Mouse (Mus musculus): ENCODE measurements around the gene Clic5. TPM values are rescaled to one million over a fixed set of nuclear protein-coding genes. Genes with fewer than 3 reads are reported as not detected.

Gene Clic5
- polyA plus RNA-seq, 1 experiment from 2014 or later, result 0.22 TPM

DNA sequence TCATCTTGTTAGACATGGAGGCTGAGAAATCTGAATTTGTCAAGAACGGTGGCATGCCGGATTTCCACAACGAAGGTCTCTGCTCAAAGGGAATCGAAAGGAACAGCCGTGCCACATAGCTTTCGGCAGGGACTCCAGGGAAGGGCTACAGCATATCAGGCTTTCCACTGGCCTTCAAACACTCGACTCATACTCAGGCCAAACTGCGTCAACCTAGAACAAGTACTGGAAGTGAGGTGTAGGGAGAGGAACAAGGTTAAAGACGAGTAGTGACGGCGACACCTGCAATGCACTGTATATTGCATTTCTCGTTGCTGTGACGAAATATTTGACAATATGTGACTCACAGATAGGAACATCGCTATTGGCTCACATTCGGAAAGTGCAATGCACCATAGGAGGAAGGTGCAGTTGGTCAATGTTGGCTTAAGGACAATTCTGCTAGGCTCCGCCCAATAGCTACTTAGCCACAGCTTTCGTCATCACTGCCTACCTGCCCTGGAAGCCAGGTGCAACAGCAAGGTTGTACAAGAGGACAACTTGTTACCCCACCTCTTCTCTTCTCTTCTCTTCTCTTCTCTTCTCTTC is 112.9 kb downstream of the Clic5 start:
- no peak for DNase-seq (ENCODE audit: low read depth, low spot score)

DNA sequence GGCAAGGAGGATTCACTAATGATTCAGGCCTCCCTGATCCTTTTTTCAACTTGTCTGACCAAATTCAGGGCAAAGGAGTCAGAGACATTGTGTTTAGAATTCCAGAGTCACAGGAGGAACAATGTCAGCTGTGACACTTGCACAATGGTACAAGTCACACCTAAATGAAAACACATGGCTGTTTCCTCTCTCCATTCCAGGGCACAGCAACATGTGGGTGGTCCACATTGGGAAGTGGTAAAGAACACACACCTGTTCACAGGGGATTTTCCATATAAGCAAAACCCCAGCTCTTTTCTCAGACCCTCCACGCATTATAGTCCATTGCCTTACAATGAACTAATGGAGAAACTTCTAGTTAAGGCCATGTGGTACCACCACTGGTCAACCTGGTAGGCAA is 115.7 kb downstream of the Clic5 start:
- in situ Hi-C loops (cut with MboI; ENCODE audit: low pct_unique_long_range_greater_than_20kb), result no loop called here
- CTCF ChIA-PET, result no interaction called here

More for the DNA sequence above, 112.9 kb downstream of the Clic5 start:
- in situ Hi-C loops (cut with MboI; ENCODE audit: low pct_unique_long_range_greater_than_20kb), result no loop called here
- TF ChIP-seq CTCF (IDR thresholded peaks at IDR 0.05), result no peak
- peaks cover 4% of the 10 kb centered on the region for H3K27me3 ChIP-seq
- ChIA-PET CTCF (interaction anchor here (1.0 kb wide), 1 partner anchor 45 kb away, joined by 3 read pairs; no protein-coding TSS in a partner anchor), POLR2A (no interaction called here)
- ATAC-seq, result no peak

DNA sequence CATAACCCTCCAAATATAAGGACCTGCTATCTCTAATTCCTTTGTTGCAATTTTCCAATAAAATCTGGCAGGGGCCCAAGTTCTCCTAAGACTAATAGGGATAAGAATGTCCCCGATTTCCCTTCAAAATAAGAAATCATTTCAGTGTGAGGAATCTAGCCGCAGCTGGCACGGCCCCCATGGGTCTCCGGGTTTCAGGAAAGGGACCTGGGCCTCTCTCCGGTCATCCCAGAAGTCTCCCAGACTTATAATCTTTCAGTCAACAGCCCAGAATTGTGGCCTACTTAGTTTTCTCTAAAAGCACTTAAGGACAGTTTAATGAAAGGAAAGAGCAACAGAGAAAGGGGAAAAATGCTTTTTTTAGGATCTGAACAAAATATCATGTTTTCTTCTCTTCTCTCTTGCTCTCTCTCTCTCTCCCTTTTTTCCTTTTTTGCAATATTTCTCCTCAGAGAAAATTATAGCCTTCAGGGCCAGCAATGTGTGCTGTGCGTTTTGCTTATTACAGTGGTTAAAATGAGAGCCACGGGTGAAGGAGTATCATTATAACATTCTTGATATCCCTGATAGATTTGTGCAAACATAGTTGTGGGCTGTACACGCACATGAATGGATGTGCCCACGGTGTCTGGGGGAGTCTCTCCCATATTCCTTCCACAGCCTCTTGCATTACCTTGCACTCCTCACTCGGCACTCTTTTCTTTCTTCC is 121.7 kb downstream of the Clic5 start:
- CTCF ChIA-PET, result interaction anchor here (1.3 kb wide), 1 partner anchor 26 kb away, joined by 3 read pairs; no protein-coding TSS in a partner anchor
- H3K27me3 ChIP-seq, result no peaks in the 10 kb centered on the region
- in situ Hi-C loops (cut with MboI; ENCODE audit: low pct_unique_long_range_greater_than_20kb), result no loop called here
- POLR2A ChIA-PET, result no interaction called here
- no peak for TF ChIP-seq CTCF (IDR thresholded peaks at IDR 0.05)
- no peak for ATAC-seq
- no peak for DNase-seq (ENCODE audit: low read depth, low spot score)

More for the DNA sequence above, 115.7 kb downstream of the Clic5 start:
- no peak for DNase-seq (ENCODE audit: low read depth, low spot score)
- no peak for TF ChIP-seq CTCF (IDR thresholded peaks at IDR 0.05)
- POLR2A ChIA-PET, result no interaction called here
- no peak for ATAC-seq
- peaks cover 4% of the 10 kb centered on the region for H3K27me3 ChIP-seq

DNA sequence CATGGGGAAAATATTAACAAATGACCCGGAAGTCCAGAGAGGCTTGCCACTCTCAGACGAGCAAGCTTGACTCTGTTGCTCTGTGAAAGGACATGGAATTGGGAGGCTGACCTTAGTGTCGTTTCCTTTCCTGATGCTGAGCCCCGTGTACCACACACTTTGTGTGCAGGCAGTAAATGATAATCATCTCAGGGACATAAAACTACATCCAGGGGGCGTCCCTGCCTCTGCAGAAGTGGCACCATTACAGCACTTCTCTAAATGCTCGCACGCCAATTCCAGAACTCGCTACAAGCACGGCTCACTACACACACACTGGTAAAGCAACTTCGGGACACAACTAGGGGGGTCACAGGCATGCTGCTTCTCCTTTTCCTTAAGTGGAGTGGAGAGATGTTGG is 136.9 kb downstream of the Clic5 start:
- POLR2A ChIA-PET, result interaction anchor here (0.7 kb wide), 1 partner anchor 11 kb away, joined by 3 read pairs; no protein-coding TSS in a partner anchor
- no peak for TF ChIP-seq CTCF (IDR thresholded peaks at IDR 0.05)
- in situ Hi-C loops (cut with MboI; ENCODE audit: low pct_unique_long_range_greater_than_20kb), result no loop called here
- no peaks in the 10 kb centered on the region for H3K27me3 ChIP-seq
- DNase-seq (ENCODE audit: low read depth, low spot score), result no peak
- CTCF ChIA-PET, result interaction anchor here (1.2 kb wide), 1 partner anchor 19 kb away, joined by 3 read pairs; no protein-coding TSS in a partner anchor
- ATAC-seq, result no peak

DNA sequence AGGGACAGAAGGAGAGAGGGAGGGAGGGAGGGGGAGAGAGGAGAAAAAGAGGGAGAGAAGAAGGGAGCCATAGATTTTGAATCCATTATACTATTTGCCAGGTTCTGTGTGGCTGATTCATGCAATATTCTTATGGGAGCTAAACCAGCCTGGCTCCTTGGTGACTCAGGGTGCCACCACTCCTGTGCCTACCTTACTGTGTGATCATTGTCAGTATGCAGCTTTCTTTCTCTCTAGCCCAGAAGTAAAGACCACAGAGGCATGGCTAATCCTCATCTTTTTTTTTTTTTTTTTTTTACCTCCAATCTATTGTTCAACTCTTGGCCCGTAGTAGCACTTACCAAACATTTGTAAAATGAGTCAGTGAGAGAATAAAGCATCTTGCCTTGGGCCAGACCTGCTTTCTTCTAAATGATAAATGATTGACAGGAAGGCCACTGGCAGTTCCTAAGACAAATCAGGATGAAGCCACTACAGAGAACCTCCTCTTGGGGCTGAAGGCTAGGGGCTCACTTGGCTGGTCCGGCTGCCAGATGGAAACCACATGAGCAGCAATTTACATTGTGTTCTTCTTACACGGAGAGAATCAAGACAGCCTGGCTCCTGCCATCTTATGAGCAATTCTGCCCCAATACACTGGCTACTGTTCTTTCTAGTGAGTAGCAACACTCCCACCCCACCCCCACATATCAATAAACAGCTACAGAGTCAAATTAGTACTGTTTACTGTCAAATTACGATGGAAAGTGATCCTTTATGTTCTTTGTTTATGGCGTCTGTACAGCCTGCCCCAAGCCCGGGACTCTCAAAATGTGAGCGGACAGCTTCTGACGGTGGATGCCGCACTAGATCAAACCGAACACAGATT is 139.1 kb downstream of the Clic5 start:
- peak; percentile 57 for ATAC-seq
- in situ Hi-C loops (cut with MboI; ENCODE audit: low pct_unique_long_range_greater_than_20kb), result no loop called here
- CTCF ChIA-PET, result interaction anchor here (0.6 to 0.7 kb wide), 2 partner anchors 15 to 455 kb away, joined by 3 read pairs; no protein-coding TSS in a partner anchor
- no peak for TF ChIP-seq CTCF (IDR thresholded peaks at IDR 0.05)
- H3K27me3 ChIP-seq, result no peaks in the 10 kb centered on the region
- peak; percentile 51 for DNase-seq (ENCODE audit: low read depth, low spot score)
- POLR2A ChIA-PET, result no interaction called here

DNA sequence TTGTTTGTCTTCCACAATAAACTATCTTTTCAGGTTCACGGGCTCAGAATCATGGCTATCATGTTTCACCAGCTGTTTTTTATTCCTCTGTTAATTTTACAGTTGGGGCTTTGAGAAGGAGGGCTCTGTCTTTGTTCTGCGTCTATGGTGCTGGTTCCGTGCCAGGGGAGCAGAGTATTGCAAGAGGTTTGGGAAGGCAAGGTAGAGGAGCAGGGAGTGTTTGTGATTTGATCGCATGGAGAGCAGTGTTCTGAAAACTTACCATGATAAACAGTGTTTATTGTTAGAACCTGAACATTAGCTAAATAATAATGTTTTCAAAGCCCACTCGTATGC is 139.7 kb downstream of the Clic5 start:
- H3K27me3 ChIP-seq, result peaks cover 3% of the 10 kb centered on the region
- DNase-seq (ENCODE audit: low read depth, low spot score) (no peak), ATAC-seq (no peak)
- POLR2A ChIA-PET, result no interaction called here
- in situ Hi-C loops (cut with MboI; ENCODE audit: low pct_unique_long_range_greater_than_20kb), result no loop called here
- CTCF ChIA-PET, result interaction anchor here (0.6 to 0.7 kb wide), 2 partner anchors 16 to 454 kb away, joined by 3 read pairs; no protein-coding TSS in a partner anchor
- no peak for TF ChIP-seq CTCF (IDR thresholded peaks at IDR 0.05)

Other genes starting within 250 kb of the Clic5 start
- gene Enpp5, start 109.8 kb upstream of the Clic5 start, polyA plus RNA-seq (2021), result 131 TPM
- 18.2 TPM for gene Enpp4, start 82.8 kb upstream of the Clic5 start, polyA plus RNA-seq (2021)